Mouse (Mus musculus) limb, embryonic 10.5 days (tissue): ENCODE measurements at regions not wholly inside any gene's neighbourhood (a gene's known extent, or its start where the extent isn't known, plus 50 kb on each side); places are given as distances from the start of the nearest gene placed in this dataset.
A peak's percentile ranks its signal among the peaks of the same experiment; 100 is the strongest.
"Not testable (repeated sequence)": the region's sequence is repeated elsewhere in the genome, so short reads cannot be mapped to it uniquely, and the experiment has no call there.

Experiments used
- DNase-seq: peaks from one replicate; pipeline ENCODE4 v3.0.0-alpha.2; 2017; ENCODE audit warnings: low spot score
- H3K27ac ChIP-seq: fragments of 300-500 bp; sonication (generic); 2 replicates; pipeline ENCODE4 v1.5.1; 2016; ENCODE audit warnings: mild to moderate bottlenecking
- H3K27me3 ChIP-seq: fragments of 300-500 bp; sonication (generic); 2 replicates; pipeline ENCODE4 v1.6.1; 2016; ENCODE audit warnings: low read depth, mild to moderate bottlenecking; ENCODE audit not compliant: poor library complexity, severe bottlenecking
- H3K36me3 ChIP-seq: fragments of 300-500 bp; sonication (generic); 2 replicates; pipeline ENCODE4 v1.6.1; 2016; ENCODE audit warnings: mild to moderate bottlenecking, moderate library complexity
- H3K4me1 ChIP-seq: fragments of 300-500 bp; sonication (generic); 2 replicates; pipeline ENCODE4 v1.6.1; 2016
- H3K4me3 ChIP-seq: fragments of 300-500 bp; sonication (generic); 2 replicates; pipeline ENCODE4 v1.5.1; 2016; ENCODE audit warnings: mild to moderate bottlenecking, moderate library complexity
- H3K9me3 ChIP-seq: fragments of 300-500 bp; sonication (generic); replicated peaks from 2 replicates; pipeline ENCODE4 v1.6.1; 2016; ENCODE audit warnings: mild to moderate bottlenecking
- WGBS: fragments of 180-500 bp; shearing (Covaris S2); methylation state at CpG from one replicate; pipeline ENCODE4 v1.1.7; 2016; 5-methylcytosine and 5-hydroxymethylcytosine counted together

DNA sequence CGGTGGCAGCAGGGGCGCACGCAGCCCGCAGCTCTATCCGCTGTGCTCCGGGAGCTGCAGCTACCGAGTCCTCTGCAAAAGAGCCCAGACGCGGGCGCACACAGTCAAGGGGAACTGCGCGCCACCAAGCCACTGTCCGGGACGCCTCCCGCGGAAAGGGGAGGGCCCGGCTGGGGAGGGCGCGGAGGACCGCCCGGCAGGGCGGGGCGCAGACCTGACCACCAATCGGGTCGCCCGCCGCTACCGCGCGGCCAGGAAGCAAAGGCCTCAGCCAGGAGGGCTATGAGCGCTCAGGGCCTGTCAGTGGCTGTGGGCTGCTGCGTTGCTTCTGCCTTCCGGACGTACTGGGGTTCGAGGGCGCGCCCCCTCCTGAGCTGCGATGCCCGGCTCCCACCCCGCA is 1034.5 kb downstream of the Gm10330 start:
- H3K27ac ChIP-seq: peak overlapping the region; percentile 53; the same call in 1 of the 2 replicates
- H3K36me3 ChIP-seq, H3K9me3 ChIP-seq, H3K4me1 ChIP-seq, H3K27me3 ChIP-seq: not testable (repeated sequence)
- 7% methylated on average over 38 of the region's 40 CpGs for WGBS
- DNase-seq: peak; percentile 53
- H3K4me3 ChIP-seq: peak overlapping the region; percentile 48

DNA sequence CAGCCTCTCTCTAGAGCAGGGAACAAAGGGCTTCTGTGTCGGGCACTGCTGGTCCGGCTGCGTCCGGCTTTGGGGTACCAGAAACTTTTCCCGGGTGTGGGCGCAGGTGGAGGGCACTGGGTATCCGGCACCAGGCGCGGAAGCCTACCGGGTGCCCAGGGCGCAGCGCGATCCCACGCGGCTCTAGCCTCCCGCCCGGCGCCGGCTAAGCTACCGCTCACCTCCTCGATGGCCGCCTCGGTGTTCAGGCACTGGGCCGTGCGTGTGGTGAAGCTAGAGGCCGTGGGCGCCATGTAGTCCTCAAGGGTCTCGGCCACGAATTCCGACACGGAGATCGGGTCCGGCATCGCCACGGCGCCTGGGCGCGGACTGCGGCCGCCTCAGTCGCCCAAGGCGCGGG is 1035.0 kb downstream of the Gm10330 start:
- H3K4me1 ChIP-seq, H3K9me3 ChIP-seq, H3K27me3 ChIP-seq, H3K36me3 ChIP-seq: not testable (repeated sequence)
- peak overlapping the region; percentile 48 for H3K4me3 ChIP-seq
- peak overlapping the region; percentile 53; the same call in 1 of the 2 replicates for H3K27ac ChIP-seq
- DNase-seq: peak; percentile 30
- WGBS: 4% methylated on average over 35 of the region's 43 CpGs
